Mouse (Mus musculus): ENCODE measurements around the gene B4galnt1.
"Not testable (repeated sequence)": the region's sequence is repeated elsewhere in the genome, so short reads cannot be mapped to it uniquely, and the experiment has no call there.

Gene B4galnt1

DNA sequence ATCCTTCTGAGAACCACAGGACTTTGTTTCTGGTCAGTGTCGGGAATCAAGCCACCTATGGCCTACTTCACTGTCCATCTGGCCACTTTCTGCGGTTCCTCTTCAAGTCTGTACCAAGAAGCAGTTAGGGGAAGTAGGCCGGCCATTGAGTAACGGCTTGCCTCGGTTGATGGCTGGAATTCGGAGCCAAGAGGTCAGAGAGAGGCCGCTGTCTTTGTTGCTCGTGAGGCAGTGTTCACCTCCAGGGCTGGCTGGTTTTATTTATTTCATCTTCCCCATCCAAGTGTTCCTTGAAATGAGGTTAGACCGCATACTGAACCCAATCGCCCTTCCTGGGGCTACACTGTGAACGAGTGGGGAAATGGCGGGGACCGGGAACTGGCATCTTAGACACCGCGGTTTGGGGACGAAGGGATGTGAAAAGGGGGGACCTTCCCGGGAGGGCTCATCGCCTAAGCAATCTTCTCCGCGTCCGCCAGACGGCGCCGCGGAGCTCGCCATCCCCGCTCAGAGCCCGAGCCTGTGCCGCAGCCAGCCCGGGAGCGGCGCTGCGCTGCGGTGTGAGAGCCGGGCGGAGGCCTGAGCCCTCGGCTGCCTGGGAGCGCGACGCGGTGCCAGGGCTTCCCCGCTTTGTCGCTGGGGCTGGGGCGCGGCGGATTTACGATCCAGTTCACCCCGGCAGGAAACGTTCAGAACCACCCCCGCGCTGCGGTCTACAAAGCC lies at the start of gene B4galnt1:
Gene B4galnt1 (plus strand): TSS at position 595 of the 723 bp plus-strand sequence.
- DNase-seq = peak; percentile 92

- DNase-seq = no peak
Observed at GRCm38 (mm10) chr10:127118470-127118869, 46.6 kb upstream of the B4galnt1 start.

GRCm38 (mm10) chr10:127119229-127119628 lies 45.8 kb upstream of the B4galnt1 start:
- no peak for DNase-seq

GRCm38 (mm10) chr10:127120301-127121065 lies 44.5 kb upstream of the B4galnt1 start:
- no peak for DNase-seq

DNA sequence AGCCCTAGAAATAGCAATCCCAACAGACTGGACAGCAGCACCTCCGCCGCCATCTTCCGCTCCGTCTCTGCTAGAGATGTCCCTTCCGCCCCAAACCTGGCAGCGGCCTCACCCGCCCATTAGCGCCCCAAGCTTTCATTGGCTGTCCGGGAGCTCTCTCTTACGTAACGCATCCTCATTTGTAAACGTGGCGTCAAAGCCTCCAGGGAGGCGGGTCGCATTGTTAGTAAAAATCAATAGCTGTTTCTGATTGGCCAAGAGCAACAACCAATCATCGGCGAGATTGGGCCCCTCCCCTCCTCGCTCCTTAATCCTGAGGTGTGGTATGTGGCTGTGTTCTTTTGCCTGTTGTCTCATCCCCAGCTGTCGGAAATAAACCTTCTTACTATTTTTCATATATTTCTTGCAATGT lies 44.0 kb upstream of the B4galnt1 start, which contains the start of gene Os9:
Gene Os9 (minus strand): TSS at position 66 of the 412 bp plus-strand sequence.
- peak; percentile 98 for DNase-seq

GRCm38 (mm10) chr10:127122018-127122417 lies 43.0 kb upstream of the B4galnt1 start:
- no peak for DNase-seq

DNA sequence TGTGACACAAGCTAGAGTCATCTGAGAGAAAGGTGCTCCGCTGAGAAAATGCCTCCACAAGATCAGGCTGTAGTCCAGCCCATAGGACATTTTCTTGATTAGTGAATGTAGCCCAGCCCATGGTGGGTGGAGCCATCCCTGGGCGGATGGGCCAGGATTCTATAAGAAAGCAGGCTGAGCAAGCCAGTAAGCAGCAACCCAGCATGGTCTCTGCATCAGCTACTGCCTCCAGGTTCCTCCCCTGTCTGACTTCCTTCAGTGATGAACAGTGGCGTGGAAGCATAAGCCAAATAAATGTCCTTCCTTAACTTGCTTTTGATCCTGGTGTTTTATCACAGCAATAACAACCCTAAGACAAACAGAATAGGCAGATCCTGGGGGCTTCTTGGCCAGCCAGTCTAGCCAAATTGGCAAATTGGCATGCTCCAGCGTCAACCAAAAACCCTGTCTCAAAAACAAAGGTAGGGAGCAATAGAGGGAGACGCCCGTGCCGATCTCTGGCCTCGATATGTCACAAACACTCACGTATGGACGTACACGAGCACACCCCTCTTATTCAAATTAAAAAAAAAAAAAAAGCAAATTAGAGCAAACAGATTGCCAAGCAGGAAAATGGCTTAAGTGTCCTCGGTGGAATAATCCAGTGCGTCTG lies 42.1 kb upstream of the B4galnt1 start:
- peak; percentile 74 for DNase-seq

DNA sequence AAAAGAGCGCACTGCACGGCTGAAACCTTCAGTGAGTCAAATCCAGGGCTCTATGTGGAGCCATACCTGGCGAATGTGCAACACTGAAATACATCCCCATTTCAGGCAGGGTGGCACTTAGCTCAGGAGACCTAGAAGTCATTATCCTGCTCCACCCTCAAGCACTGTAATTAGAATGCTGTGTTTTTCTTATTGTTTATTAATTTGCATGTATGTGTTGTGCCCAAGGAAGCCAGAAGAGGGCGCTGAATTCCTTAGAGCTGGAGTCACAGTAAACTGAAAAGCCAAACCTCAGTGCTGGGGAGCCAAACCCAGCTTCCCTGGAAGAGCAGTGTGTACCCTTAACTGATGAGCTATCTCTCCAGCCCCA lies 41.6 kb upstream of the B4galnt1 start:
- DNase-seq = peak; percentile 77

DNA sequence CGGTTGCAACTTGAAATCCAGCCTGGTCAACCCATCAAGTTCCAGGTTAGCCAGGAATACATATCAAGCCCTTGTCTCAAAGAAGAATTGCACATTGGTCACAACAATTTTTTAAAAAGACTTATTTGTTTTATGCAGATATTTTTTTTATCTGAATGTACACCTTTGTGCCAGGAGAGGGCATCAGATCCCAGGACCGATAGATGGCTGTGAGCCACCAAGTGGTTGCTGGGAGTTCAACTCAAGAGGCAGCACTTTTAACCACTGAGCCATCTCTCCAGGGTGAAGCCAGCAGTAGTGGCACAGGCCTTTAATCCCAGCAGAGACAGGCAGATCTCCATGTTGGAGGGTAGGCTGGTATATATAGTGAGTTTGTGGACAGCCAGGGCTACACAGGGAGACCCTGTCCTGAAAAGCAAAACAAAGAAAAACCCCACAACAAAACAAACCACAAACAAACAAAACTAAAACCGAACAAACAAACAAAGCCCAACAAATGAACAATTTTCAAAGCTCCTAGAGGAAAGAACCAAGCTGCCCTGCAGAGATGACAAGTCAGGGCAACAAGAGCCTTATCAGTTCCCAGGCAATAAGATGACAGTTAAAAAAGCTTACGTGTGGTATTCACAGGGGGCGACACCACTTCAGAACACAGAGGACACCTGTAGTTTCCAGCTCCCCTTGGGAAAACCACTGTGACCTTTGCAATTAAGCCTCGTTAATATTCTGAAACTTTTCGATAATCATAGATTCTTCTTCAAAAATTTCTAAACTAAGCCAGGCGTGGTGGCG lies 39.6 kb upstream of the B4galnt1 start:
- peak; percentile 56 for DNase-seq

GRCm38 (mm10) chr10:127126579-127126978 lies 38.4 kb upstream of the B4galnt1 start:
- no peak for DNase-seq

DNA sequence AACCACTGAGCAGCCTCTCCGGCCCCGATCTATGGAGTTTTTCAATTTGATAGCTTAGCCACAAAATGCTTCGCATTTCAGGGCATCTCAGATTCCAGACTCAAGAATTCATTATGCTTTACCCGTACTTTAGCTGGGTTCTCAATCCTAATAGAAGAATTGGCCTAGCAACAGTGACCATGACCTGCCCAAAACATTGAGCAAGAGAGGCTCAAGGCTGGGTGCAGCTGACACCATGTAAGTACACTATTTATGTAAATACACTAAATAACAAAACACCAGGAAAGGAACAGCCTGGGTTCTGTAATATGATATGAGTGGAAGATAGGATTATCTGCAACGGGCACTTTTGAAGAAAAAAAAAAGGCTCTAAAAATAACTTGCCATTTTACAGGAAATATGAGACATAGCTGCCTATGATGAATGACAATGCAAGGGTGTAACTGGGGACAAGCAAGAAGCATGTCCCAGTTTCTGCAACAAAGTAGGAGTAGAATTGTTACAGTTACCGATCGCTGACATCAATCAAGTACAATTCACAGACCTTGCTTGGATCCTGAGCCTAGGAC lies 37.2 kb upstream of the B4galnt1 start:
- no peak for DNase-seq

DNA sequence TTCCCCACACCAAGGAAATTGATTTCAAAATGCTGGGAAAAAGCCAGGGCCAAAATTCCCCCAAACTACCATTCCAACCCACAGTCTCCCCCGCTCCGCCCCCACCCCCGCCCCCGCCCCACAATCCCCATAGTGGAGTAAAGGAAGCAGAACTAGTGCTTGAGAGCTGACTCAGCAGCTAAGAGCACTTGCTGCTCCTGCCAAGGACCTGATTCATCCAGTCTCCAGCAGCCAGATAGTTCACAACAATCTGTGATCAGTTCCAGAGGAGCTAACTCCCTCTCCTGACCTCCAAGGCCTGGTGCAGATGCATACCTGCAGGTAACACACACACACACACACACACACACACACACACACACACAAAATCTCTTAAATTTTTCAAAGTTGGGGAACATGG lies 35.6 kb upstream of the B4galnt1 start:
- no peak for DNase-seq

GRCm38 (mm10) chr10:127132469-127132868 lies 32.6 kb upstream of the B4galnt1 start:
- DNase-seq = no peak

DNA sequence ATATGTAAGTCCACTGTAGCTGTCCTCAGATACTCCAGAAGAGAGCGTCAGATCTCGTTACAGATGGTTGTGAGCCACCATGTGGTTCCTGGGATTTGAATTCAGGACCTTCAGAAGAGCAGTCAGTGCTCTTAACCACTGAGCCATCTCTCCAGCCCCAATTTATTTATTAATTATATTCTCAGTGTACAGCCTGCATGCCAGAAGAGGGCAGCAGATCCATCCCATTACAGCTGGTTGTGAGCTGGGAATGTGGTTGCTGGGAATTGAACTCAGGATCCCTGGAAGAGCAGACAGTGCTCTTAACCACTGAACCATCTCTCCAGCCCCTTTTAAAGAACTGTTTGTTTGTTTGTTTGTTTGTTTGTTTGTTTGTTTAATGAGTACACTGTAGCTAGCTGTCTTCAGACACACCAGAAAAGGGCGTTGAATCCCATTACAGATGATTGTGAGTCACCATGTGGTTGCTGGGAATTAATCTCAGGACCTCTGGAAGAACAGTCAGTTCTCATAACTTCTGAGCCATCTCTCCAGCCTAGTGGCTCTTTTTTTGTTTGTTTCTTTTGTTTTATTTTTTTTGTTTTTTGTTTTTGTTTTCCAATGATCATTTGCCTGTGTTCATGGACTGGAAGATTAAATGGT lies 30.5 kb upstream of the B4galnt1 start:
- DNase-seq = not testable (repeated sequence)

- no peak for DNase-seq
Observed at GRCm38 (mm10) chr10:127135118-127135836, 29.7 kb upstream of the B4galnt1 start.

DNA sequence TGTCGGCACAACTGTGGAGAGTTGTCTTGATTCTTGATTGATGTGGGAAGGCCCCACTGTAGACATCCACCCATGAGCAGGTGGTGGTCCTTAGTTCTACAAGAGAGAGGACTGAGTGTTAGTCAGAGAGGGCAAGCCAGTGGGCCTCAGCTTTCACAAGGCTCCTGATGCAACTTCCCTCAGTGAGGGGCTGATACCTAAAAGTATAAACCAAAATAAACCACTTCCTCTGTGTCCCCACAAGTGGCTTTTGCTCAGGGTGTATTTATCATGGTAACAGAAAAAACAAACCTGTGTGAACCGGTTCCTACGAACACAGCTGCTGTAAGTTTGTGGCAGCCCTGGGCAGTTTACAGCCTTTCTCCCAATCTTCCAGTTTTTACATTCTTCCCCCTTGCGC lies 28.5 kb upstream of the B4galnt1 start:
- DNase-seq = no peak

- no peak for DNase-seq
Observed at GRCm38 (mm10) chr10:127137896-127138295, 27.1 kb upstream of the B4galnt1 start.

GRCm38 (mm10) chr10:127138328-127139141 lies 26.5 kb upstream of the B4galnt1 start:
- DNase-seq = no peak

- no peak for DNase-seq
Observed at GRCm38 (mm10) chr10:127140971-127141370, 24.1 kb upstream of the B4galnt1 start.

GRCm38 (mm10) chr10:127141500-127141899 lies 23.5 kb upstream of the B4galnt1 start:
- DNase-seq = no peak

Data from embryo, embryonic 11 days (tissue).